Mouse (Mus musculus) spleen, embryonic (tissue): Measurements from ENCODE around the gene Snx25.
"Not testable (repeated sequence)": the region's sequence is repeated elsewhere in the genome, so short reads cannot be mapped to it uniquely, and the experiment has no call there.

Source experiments
- CTCF ChIA-PET: fragments of 350-600 bp; sonication (Branson Sonifier 250); formaldehyde crosslinking; loops from one replicate; lab custom pipeline; 2022; lab: Charles Lee

Snx25 gene

GRCm38 (mm10) chr8:46137843-46138596 lies 13.9 kb downstream of the Snx25 start:
- CTCF ChIA-PET: no interaction called here

DNA sequence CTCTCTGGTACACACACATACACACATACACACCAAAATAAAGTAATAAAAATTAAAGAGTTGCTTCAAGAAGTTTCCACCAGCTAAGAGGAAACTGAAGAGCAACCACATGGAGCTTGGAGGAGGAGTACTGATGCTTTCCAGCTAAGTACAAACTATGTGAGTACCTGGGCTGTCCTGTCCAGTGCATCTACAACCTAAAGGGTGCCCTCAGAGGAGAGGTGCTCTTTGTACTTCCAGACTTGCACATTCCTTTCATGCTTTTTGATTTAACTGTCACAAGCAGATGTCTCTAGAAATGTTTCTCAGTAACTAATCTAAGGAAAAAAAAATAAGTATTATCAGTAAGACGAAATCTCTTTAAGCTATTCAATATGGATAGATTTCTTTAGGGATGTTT lies 14.6 kb downstream of the Snx25 start:
- CTCF ChIA-PET: no interaction called here

DNA sequence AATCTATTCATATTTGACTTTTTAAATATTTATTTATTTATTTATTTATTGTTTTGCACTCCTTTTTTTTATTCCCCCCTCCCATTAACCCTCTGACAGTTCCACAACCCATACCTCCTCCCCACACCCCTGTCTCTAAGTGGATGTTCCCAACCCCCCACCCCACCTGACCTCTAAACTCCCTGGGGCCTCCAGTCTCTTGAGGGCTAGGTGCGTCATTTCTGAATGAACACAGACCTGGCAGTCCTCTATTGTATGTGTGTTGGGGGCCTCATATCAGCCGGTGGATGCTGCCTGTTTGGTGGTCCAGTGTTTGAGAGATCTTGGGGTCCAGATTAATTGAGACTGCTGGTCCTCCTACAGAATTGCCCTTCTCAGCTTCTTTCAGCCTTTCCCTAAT lies 16.4 kb downstream of the Snx25 start:
- CTCF ChIA-PET: interaction anchor here (1.0 kb wide), 1 partner anchor 28 kb away, joined by 3 read pairs; no protein-coding TSS in a partner anchor

DNA sequence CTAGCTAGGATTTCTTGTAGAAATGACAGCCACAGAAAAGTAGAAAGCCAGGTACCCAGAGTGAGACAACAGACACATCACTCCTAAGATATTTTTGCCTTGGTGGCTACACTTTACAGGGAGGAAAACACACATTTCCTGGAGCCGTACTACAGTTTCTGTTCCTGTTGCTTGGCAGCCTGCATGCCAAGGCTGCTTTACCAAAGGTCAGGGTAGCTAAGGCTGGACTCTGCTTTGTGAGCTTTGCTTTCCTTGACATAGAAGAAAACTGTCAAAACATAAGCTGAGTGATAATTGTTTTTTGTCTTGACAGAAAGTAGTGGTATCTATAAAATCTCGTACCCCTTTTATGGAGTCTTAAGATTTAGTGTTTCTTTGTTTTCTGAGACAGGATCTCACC lies 21.5 kb downstream of the Snx25 start:
- CTCF ChIA-PET: no interaction called here

DNA sequence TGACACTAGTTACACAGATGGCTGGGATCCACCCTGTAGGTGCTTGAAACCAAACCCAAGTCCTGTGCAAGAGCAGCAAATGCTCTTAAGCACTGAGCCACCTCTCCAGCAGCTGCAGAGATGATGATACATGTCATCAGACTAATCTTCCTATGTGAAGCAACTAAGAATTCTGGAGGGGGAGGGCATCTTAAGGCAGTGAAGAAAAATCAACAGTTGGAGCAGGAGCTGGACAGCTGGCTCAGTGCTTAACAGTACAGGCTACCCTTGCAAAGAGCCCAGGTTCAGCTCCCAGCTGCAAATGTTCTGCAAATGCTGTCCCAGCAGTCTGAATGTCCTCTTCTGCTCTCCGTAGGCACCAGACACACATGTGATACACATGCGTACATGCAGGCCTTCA lies 29.5 kb downstream of the Snx25 start:
- CTCF ChIA-PET: no interaction called here

DNA sequence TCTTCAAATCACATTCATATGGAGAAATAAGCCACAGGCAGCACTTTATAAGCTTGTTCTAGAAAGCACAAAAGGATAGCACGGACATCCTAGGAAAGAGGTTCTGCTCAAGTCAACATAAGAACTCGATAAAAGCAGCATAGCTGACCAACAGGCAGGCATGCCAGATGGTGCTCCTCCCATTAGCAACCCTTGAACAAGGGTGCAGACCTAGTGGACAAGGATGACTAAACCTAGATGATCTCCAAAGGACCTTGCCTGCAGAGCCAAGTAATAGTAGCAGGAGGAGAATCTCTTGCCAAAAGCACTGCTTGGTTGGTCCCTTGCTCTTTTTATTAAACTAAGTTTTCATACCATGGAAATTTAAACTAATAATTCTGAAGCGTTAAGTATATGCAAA lies 32.8 kb downstream of the Snx25 start:
- CTCF ChIA-PET: no interaction called here

- CTCF ChIA-PET: no interaction called here
Observed at GRCm38 (mm10) chr8:46117172-46117571, 34.8 kb downstream of the Snx25 start.

- CTCF ChIA-PET: not testable (repeated sequence)
Observed at GRCm38 (mm10) chr8:46113421-46114170, 38.4 kb downstream of the Snx25 start.

- CTCF ChIA-PET: no interaction called here
Observed at GRCm38 (mm10) chr8:46107690-46108089, 44.3 kb downstream of the Snx25 start.

DNA sequence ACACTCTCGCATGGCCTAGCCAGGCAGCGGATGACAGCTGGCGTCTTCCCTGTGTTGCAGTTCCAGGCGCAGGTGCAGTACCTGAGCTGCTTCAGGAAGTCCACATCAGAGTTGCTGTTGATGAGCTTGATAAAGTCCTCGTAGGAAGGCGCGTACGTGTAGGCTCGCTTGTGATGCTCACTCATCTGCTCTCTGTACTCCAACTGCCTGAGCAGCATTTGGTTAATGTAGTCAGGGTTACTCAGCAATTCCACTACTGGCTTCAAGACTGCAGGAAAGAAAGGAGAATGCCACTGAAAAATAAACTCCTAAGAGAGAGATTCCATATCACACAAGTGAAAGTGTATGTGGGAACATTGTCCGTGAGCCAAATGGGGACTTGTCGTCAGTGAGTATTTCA lies 48.5 kb downstream of the Snx25 start:
- CTCF ChIA-PET: interaction anchor here (0.7 to 1.1 kb wide), 2 partner anchors 50 to 216 kb away, joined by 4 to 5 read pairs; no protein-coding TSS in a partner anchor

DNA sequence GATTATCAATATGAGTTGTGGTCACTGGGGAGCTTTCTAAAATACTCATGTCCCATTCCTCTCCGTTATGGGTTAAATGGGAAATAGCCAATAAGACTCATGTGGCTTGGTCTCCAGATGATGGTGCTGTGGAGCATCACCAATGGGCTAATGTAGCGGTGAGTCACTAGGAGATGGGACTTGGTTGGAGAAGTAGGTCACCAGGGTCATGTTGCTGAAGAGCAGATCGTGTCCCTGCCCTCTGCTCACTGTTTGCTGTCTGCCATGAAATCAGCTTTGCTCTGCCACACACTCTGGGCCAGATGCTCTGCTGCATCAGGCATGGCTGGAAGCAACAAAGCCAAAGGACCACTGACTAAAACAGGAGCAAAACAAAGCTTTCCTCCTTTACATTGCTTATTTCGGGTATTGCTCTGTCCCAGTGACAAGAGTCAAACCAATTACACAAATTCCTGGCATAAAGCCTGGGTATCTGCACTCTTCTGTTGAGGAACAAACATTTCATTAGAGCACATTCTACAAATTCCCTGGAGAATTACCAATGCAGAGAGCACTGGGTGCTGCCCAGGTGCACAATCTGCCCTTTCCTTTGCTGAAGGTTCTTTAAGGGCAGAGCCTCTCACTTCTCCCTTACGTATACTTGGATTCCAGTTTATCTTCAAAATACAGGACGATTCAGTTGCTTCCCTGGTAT lies 59.1 kb downstream of the Snx25 start:
- CTCF ChIA-PET: interaction anchor here (0.5 kb wide), 1 partner anchor 142 kb away, joined by 3 read pairs; no protein-coding TSS in a partner anchor

GRCm38 (mm10) chr8:46083141-46083540 lies 68.8 kb downstream of the Snx25 start:
- CTCF ChIA-PET: no interaction called here

GRCm38 (mm10) chr8:46081030-46081429 lies 70.9 kb downstream of the Snx25 start:
- CTCF ChIA-PET: no interaction called here

DNA sequence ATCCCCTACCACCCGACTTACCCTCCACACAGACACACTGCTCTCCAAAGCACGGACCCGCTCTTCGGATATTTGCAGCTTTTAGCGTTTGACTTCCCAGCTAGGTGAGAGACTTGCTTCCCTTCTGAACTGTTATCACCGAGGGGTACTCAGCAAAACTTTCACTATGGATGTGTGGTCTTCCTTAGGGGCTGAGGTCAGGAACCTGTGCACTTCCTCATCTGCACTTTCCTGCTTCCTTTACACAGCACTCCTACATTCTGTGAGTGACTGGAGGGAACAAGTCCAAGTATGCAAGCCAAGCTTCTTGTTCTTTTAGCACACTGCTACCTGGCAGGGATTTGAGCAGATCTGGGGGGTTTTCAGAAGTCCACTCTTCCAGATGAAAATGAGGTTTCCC lies 73.1 kb downstream of the Snx25 start:
- CTCF ChIA-PET: no interaction called here

DNA sequence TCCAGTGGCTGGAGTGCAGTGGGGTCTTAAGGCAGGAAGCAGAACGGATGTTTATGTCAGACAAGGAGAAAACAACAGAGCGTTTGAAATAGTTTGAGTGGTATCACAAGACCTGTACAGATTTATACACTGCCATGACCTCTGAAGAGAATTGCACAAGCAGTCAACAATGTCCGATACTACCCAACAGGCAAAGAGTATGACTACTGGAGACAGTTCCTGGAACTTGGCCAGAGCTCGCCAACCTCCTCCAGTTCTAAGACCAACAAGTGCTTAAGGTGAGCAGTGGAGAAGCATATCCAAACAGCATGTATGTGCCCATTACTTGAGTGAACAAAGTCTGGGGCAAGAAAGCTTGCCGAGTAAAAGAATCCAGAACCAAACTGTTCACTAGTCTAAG lies 76.7 kb downstream of the Snx25 start:
- CTCF ChIA-PET: no interaction called here

GRCm38 (mm10) chr8:46073540-46074140 lies 78.3 kb downstream of the Snx25 start:
- CTCF ChIA-PET: no interaction called here

- CTCF ChIA-PET: no interaction called here
Observed at GRCm38 (mm10) chr8:46072798-46073197, 79.2 kb downstream of the Snx25 start.

GRCm38 (mm10) chr8:46040260-46040659 lies 111.7 kb downstream of the Snx25 start:
- CTCF ChIA-PET: interaction anchor here (0.5 to 0.6 kb wide), 2 partner anchors 48 to 102 kb away, joined by 13 to 14 read pairs; no protein-coding TSS in a partner anchor

DNA sequence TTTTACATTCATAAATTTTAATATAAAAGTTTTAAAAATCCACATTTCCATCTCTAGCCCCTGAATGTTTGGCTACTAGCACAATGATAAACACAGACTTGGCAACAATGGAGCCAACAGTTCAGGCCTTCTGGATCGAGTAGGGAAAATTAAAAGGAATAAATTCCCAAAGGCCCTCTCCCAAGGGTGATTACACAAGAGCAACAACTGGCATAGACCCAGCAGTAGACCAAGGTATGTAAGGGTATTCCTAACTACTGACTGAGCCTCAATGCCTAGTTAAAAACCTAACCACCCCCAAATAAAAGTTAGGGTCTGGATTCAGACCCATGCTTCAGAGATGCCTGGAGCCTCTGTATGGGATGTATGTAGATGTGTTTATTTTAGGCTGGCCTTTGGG lies 112.3 kb downstream of the Snx25 start:
- CTCF ChIA-PET: no interaction called here

GRCm38 (mm10) chr8:46036217-46036616 lies 115.7 kb downstream of the Snx25 start:
- CTCF ChIA-PET: no interaction called here

GRCm38 (mm10) chr8:46024392-46024791 lies 127.6 kb downstream of the Snx25 start:
- CTCF ChIA-PET: no interaction called here

GRCm38 (mm10) chr8:46022758-46023157 lies 129.2 kb downstream of the Snx25 start:
- CTCF ChIA-PET: no interaction called here
